Mouse (Mus musculus) heart, adult 11 months (tissue): ENCODE measurements at regions not wholly inside any gene's neighbourhood (a gene's known extent, or its start where the extent isn't known, plus 50 kb on each side); places are given as distances from the start of the nearest gene placed in this dataset.

Experiments
- DNase-seq: peaks from one replicate; pipeline ENCODE4 v3.0.0; 2022

DNA sequence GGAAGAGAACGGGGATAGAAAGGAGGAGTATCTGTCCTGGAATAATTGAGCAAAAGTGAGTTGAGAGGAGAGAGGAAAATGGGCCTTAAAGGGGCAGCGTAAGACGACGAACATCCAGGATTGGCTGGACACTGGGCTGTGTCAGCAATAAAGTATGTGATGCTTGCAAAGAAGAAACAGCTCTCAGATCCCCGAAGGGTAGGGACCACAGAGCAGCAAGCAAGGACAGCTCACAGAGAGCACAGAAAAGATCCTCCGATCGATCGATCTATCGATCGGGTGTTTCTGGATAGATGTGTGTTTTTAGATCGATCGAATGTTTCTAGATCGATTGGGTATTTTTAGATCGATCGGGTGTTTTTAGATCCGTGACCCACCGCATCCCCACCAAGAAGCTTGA lies 50.3 kb upstream of the Cnih3 start:
- peak; percentile 70 for DNase-seq
